Mouse (Mus musculus): ENCODE measurements around the gene Ror2. TPM values are rescaled to one million over a fixed set of nuclear protein-coding genes. Genes with fewer than 3 reads are reported as not detected.

The Ror2 gene
- polyA plus RNA-seq, 1 experiment from 2014 or later: 3.0 TPM

- Histone ChIP-seq H3K27me3 (replicated peaks; ENCODE audit: control insufficient read depth, insufficient read depth, low read length) (no peaks in the 10 kb centered on the region; the same call in 1 of the 2 replicates), H3K9me3 (ENCODE audit: control insufficient read depth, low read length) (no peaks in the 10 kb centered on the region), H3K9ac (replicated peaks; ENCODE audit: low read depth, low read length) (no peak overlapping the region), H3K4me3 (replicated peaks; ENCODE audit: low read length) (no peak overlapping the region), H3K27ac (ENCODE audit: low read length) (no peak overlapping the region), H3K36me3 (ENCODE audit: control insufficient read depth, insufficient read depth) (no peaks in the 10 kb centered on the region), H3K4me1 (replicated peaks; ENCODE audit: control insufficient read depth, insufficient read depth, low read length) (peaks cover 18% of the 10 kb centered on the region), H3K4me2 (ENCODE audit: low read length) (no peak overlapping the region)
- WGBS: 52% methylated on average over 11 of the region's 11 CpGs
- ATAC-seq: no peak
These were observed 4.1 kb downstream of the Ror2 start for GRCm38 (mm10) chr13:53281604-53282396.

- Histone ChIP-seq H3K4me1 (replicated peaks; ENCODE audit: control insufficient read depth, insufficient read depth, low read length) (0 out of 2 replicates have a peak, but pooled peaks cover 2% of the 10 kb centered on the region), H3K4me3 (replicated peaks; ENCODE audit: low read length) (no peak overlapping the region), H3K27me3 (replicated peaks; ENCODE audit: control insufficient read depth, insufficient read depth, low read length) (no peaks in the 10 kb centered on the region), H3K36me3 (ENCODE audit: control insufficient read depth, insufficient read depth) (no peaks in the 10 kb centered on the region), H3K9me3 (ENCODE audit: control insufficient read depth, low read length) (no peaks in the 10 kb centered on the region), H3K4me2 (ENCODE audit: low read length) (no peak overlapping the region), H3K9ac (replicated peaks; ENCODE audit: low read depth, low read length) (no peak overlapping the region), H3K27ac (ENCODE audit: low read length) (no peak overlapping the region)
- 81% methylated on average over 10 of the region's 10 CpGs for WGBS
- no peak for ATAC-seq
These were observed 7.0 kb downstream of the Ror2 start for GRCm38 (mm10) chr13:53278908-53279307.

GRCm38 (mm10) chr13:53276381-53276780 lies 9.5 kb downstream of the Ror2 start:
- WGBS: 71% methylated on average over 7 of the region's 7 CpGs

GRCm38 (mm10) chr13:53275778-53276177 lies 10.1 kb downstream of the Ror2 start:
- H3K4me3 ChIP-seq (replicated peaks; ENCODE audit: low read length): no peak overlapping the region
- no peak overlapping the region for H3K27ac ChIP-seq (ENCODE audit: low read length)
- no peak for ATAC-seq
- no peak overlapping the region for H3K4me2 ChIP-seq (ENCODE audit: low read length)
- 0 out of 2 replicates have a peak, but pooled peaks cover 2% of the 10 kb centered on the region for H3K4me1 ChIP-seq (replicated peaks; ENCODE audit: control insufficient read depth, insufficient read depth, low read length)
- H3K9ac ChIP-seq (replicated peaks; ENCODE audit: low read depth, low read length): no peak overlapping the region
- no peaks in the 10 kb centered on the region for H3K9me3 ChIP-seq (ENCODE audit: control insufficient read depth, low read length)
- no peaks in the 10 kb centered on the region for H3K27me3 ChIP-seq (replicated peaks; ENCODE audit: control insufficient read depth, insufficient read depth, low read length)
- WGBS: 40% methylated on average over 8 of the region's 8 CpGs
- H3K36me3 ChIP-seq (ENCODE audit: control insufficient read depth, insufficient read depth): no peaks in the 10 kb centered on the region

More at GRCm38 (mm10) chr13:53276381-53276780, 9.5 kb downstream of the Ror2 start:
- Histone ChIP-seq H3K4me1 (replicated peaks; ENCODE audit: control insufficient read depth, insufficient read depth, low read length) (0 out of 2 replicates have a peak, but pooled peaks cover 2% of the 10 kb centered on the region), H3K27ac (ENCODE audit: low read length) (no peak overlapping the region), H3K9me3 (ENCODE audit: control insufficient read depth, low read length) (no peaks in the 10 kb centered on the region), H3K4me2 (ENCODE audit: low read length) (no peak overlapping the region), H3K9ac (replicated peaks; ENCODE audit: low read depth, low read length) (no peak overlapping the region), H3K27me3 (replicated peaks; ENCODE audit: control insufficient read depth, insufficient read depth, low read length) (no peaks in the 10 kb centered on the region), H3K4me3 (replicated peaks; ENCODE audit: low read length) (no peak overlapping the region), H3K36me3 (ENCODE audit: control insufficient read depth, insufficient read depth) (no peaks in the 10 kb centered on the region)
- no peak for ATAC-seq

GRCm38 (mm10) chr13:53274771-53275170 lies 11.2 kb downstream of the Ror2 start:
- Histone ChIP-seq H3K27ac (ENCODE audit: low read length) (no peak overlapping the region), H3K4me3 (replicated peaks; ENCODE audit: low read length) (no peak overlapping the region), H3K9me3 (ENCODE audit: control insufficient read depth, low read length) (no peaks in the 10 kb centered on the region), H3K36me3 (ENCODE audit: control insufficient read depth, insufficient read depth) (no peaks in the 10 kb centered on the region), H3K4me1 (replicated peaks; ENCODE audit: control insufficient read depth, insufficient read depth, low read length) (0 out of 2 replicates have a peak, but pooled peaks cover 2% of the 10 kb centered on the region), H3K27me3 (replicated peaks; ENCODE audit: control insufficient read depth, insufficient read depth, low read length) (no peaks in the 10 kb centered on the region), H3K9ac (replicated peaks; ENCODE audit: low read depth, low read length) (no peak overlapping the region), H3K4me2 (ENCODE audit: low read length) (no peak overlapping the region)
- 43% methylated on average over 1 of the region's 1 CpGs for WGBS
- no peak for ATAC-seq

GRCm38 (mm10) chr13:53271595-53271994 lies 14.3 kb downstream of the Ror2 start:
- Histone ChIP-seq H3K4me2 (ENCODE audit: low read length) (no peak overlapping the region), H3K9me3 (ENCODE audit: control insufficient read depth, low read length) (no peaks in the 10 kb centered on the region), H3K27me3 (replicated peaks; ENCODE audit: control insufficient read depth, insufficient read depth, low read length) (no peaks in the 10 kb centered on the region), H3K27ac (ENCODE audit: low read length) (no peak overlapping the region), H3K36me3 (ENCODE audit: control insufficient read depth, insufficient read depth) (no peaks in the 10 kb centered on the region), H3K9ac (replicated peaks; ENCODE audit: low read depth, low read length) (no peak overlapping the region), H3K4me1 (replicated peaks; ENCODE audit: control insufficient read depth, insufficient read depth, low read length) (peaks cover 14% of the 10 kb centered on the region), H3K4me3 (replicated peaks; ENCODE audit: low read length) (no peak overlapping the region)
- 92% methylated on average over 3 of the region's 3 CpGs for WGBS
- no peak for ATAC-seq

GRCm38 (mm10) chr13:53270549-53270948 lies 15.4 kb downstream of the Ror2 start:
- H3K27ac ChIP-seq (ENCODE audit: low read length): no peak overlapping the region
- no peaks in the 10 kb centered on the region for H3K27me3 ChIP-seq (replicated peaks; ENCODE audit: control insufficient read depth, insufficient read depth, low read length)
- H3K9me3 ChIP-seq (ENCODE audit: control insufficient read depth, low read length): no peaks in the 10 kb centered on the region
- H3K4me1 ChIP-seq (replicated peaks; ENCODE audit: control insufficient read depth, insufficient read depth, low read length): peaks cover 12% of the 10 kb centered on the region
- WGBS: 54% methylated on average over 4 of the region's 4 CpGs
- ATAC-seq: no peak
- no peak overlapping the region for H3K4me2 ChIP-seq (ENCODE audit: low read length)
- no peak overlapping the region for H3K9ac ChIP-seq (replicated peaks; ENCODE audit: low read depth, low read length)
- H3K4me3 ChIP-seq (replicated peaks; ENCODE audit: low read length): no peak overlapping the region
- no peaks in the 10 kb centered on the region for H3K36me3 ChIP-seq (ENCODE audit: control insufficient read depth, insufficient read depth)

GRCm38 (mm10) chr13:53268541-53268940 lies 17.4 kb downstream of the Ror2 start:
- Histone ChIP-seq H3K4me3 (replicated peaks; ENCODE audit: low read length) (no peak overlapping the region), H3K4me1 (replicated peaks; ENCODE audit: control insufficient read depth, insufficient read depth, low read length) (peaks cover 12% of the 10 kb centered on the region), H3K36me3 (ENCODE audit: control insufficient read depth, insufficient read depth) (no peaks in the 10 kb centered on the region), H3K27ac (ENCODE audit: low read length) (no peak overlapping the region), H3K9ac (replicated peaks; ENCODE audit: low read depth, low read length) (no peak overlapping the region), H3K9me3 (ENCODE audit: control insufficient read depth, low read length) (no peaks in the 10 kb centered on the region), H3K4me2 (ENCODE audit: low read length) (no peak overlapping the region), H3K27me3 (replicated peaks; ENCODE audit: control insufficient read depth, insufficient read depth, low read length) (no peaks in the 10 kb centered on the region)
- ATAC-seq: no peak
- WGBS: 7% methylated on average over 5 of the region's 6 CpGs

GRCm38 (mm10) chr13:53267849-53268248 lies 18.1 kb downstream of the Ror2 start:
- H3K4me1 ChIP-seq (replicated peaks; ENCODE audit: control insufficient read depth, insufficient read depth, low read length): peaks cover 12% of the 10 kb centered on the region
- H3K9ac ChIP-seq (replicated peaks; ENCODE audit: low read depth, low read length): no peak overlapping the region
- H3K4me2 ChIP-seq (ENCODE audit: low read length): no peak overlapping the region
- ATAC-seq: no peak
- H3K27ac ChIP-seq (ENCODE audit: low read length): no peak overlapping the region
- no peaks in the 10 kb centered on the region for H3K27me3 ChIP-seq (replicated peaks; ENCODE audit: control insufficient read depth, insufficient read depth, low read length)
- H3K4me3 ChIP-seq (replicated peaks; ENCODE audit: low read length): no peak overlapping the region
- no peaks in the 10 kb centered on the region for H3K9me3 ChIP-seq (ENCODE audit: control insufficient read depth, low read length)
- WGBS: 49% methylated on average over 6 of the region's 6 CpGs
- H3K36me3 ChIP-seq (ENCODE audit: control insufficient read depth, insufficient read depth): no peaks in the 10 kb centered on the region
